ENCODE assay signal across 8 mouse cellular contexts in genomic region chr9:111289832-111290339, GRCm38 (mm10). TPM values are rescaled to one million over a fixed set of nuclear protein-coding genes. Genes with fewer than 3 reads are reported as not detected.
DNase-seq lines count a peak whose midpoint lies in the region; ATAC-seq and TF ChIP-seq lines count a peak whose summit lies in the region.

No protein-coding gene starts in this region.

- no peak overlapping the region for H3K4me3 ChIP-seq in cortical plate, adult 2 months (ENCODE audit: insufficient read depth, low read length)
- H3K4me3 ChIP-seq in megakaryocyte, embryonic 14.5 days (replicated peaks): peak overlapping the region; percentile 80

- no peak for TF ChIP-seq POLR2A in cortical plate, adult 2 months (IDR thresholded peaks at IDR 0.05; ENCODE audit: extremely low read depth, insufficient read depth, low read length)

- H3K9me3 ChIP-seq in megakaryocyte, embryonic 14.5 days: no peaks in the 10 kb centered on the region

- peak; percentile 76 for ATAC-seq in activated CD4-positive, CD25-positive, alpha-beta regulatory T cell, adult 4 months
- ATAC-seq in inflammation-experienced regulatory T-cells, adult 6 months: peak; percentile 68

- DNase-seq in gastrocnemius, postnatal 10 days: peak; percentile 88
- DNase-seq in left cerebral cortex, adult 9 months (ENCODE audit: low spot score in 2 of 2): peak; percentile 83 to 98
- DNase-seq in right cerebral cortex, adult 2 months (ENCODE audit: low spot score in 2 of 2): peak; percentile 96 to 98
- peak; percentile 62 for DNase-seq in urinary bladder, postnatal 10 days (ENCODE audit: low spot score)

- no peak overlapping the region for H3K27ac ChIP-seq in cortical plate, adult 2 months (ENCODE audit: insufficient read depth, low read length)

- no peaks in the 10 kb centered on the region for H3K4me1 ChIP-seq in cortical plate, adult 2 months (ENCODE audit: control insufficient read depth, insufficient read depth, low read length)
- peaks cover 31% of the 10 kb centered on the region for H3K4me1 ChIP-seq in megakaryocyte, embryonic 14.5 days

- H3K36me3 ChIP-seq in megakaryocyte, embryonic 14.5 days (replicated peaks; ENCODE audit: low read length): no peaks in the 10 kb centered on the region

- peak; percentile 97 for TF ChIP-seq CTCF in cortical plate, adult 2 months (IDR thresholded peaks at IDR 0.05; ENCODE audit: extremely low read depth, insufficient read depth, low read length)

- peaks cover 21% of the 10 kb centered on the region for H3K27me3 ChIP-seq in megakaryocyte, embryonic 14.5 days (replicated peaks)

RNA-seq across cellular contexts. Expression of gene Epm2aip1, which starts 18.2 kb away (rescaled TPM):
- 1 to 10 TPM; 6.6 to 9.3 TPM for polyA plus RNA-seq in activated CD4-positive, CD25-positive, alpha-beta regulatory T cell, adult 4 months (2017; shearing (Covaris generic))
- polyA plus RNA-seq in cortical plate, adult 2 months (2012; rRNA removed): 41.1 and 42.6 TPM in 2 replicates
- total RNA-seq in gastrocnemius, postnatal 10 days (2021): 10 to 100 TPM; 26.8 to 29.9 TPM
- polyA plus RNA-seq in inflammation-experienced regulatory T-cells, adult 6 months (2017; shearing (Covaris generic)): 1 to 10 TPM; 5.0 to 9.3 (median 8.6) TPM
- polyA plus RNA-seq in megakaryocyte, embryonic 14.5 days (2012; ENCODE audit: insufficient read depth, low replicate concordance): 0.41 TPM in 1 of 2 replicates, not detected in the other

RNA-seq across cellular contexts. Expression of gene Mlh1, which starts 18.3 kb away (rescaled TPM):
- polyA plus RNA-seq in activated CD4-positive, CD25-positive, alpha-beta regulatory T cell, adult 4 months (2017; shearing (Covaris generic)): 10 to 100 TPM; 11.7 to 12.6 TPM
- polyA plus RNA-seq in cortical plate, adult 2 months (2012; rRNA removed): 28.4 and 37.9 TPM in 2 replicates
- total RNA-seq in gastrocnemius, postnatal 10 days (2021): 10 to 100 TPM; 11.1 to 17.8 TPM
- 10 to 100 TPM in 2 of 3 experiments, 1 to 10 TPM in 1; 8.7 to 27.4 (median 14.4) TPM for polyA plus RNA-seq in inflammation-experienced regulatory T-cells, adult 6 months (2017; shearing (Covaris generic))
- polyA plus RNA-seq in megakaryocyte, embryonic 14.5 days (2012; ENCODE audit: insufficient read depth, low replicate concordance): 5.7 and 10.8 TPM in 2 replicates

RNA-seq across cellular contexts. Expression of gene Trank1, which starts 21.7 kb away (rescaled TPM):
- polyA plus RNA-seq in activated CD4-positive, CD25-positive, alpha-beta regulatory T cell, adult 4 months (2017; shearing (Covaris generic)): under 1 TPM in 1 of 2 experiments, not detected in 1; 0.45 TPM
- polyA plus RNA-seq in cortical plate, adult 2 months (2012; rRNA removed): 383 and 430 TPM in 2 replicates
- total RNA-seq in gastrocnemius, postnatal 10 days (2021): under 1 TPM; 0.49 to 0.52 TPM
- not detected for polyA plus RNA-seq in inflammation-experienced regulatory T-cells, adult 6 months (2017; shearing (Covaris generic))
- not detected in 2 replicates for polyA plus RNA-seq in megakaryocyte, embryonic 14.5 days (2012; ENCODE audit: insufficient read depth, low replicate concordance)

Comparison
In these comparisons a context has a peak if more than half of its experiments do, and no peak if none do; other contexts are left out.
1. RNA of gene Trank1, which starts 21.7 kb away (polyA plus RNA-seq): 383 to 430 TPM in cortical plate, adult 2 months; 0.45 TPM in activated CD4-positive, CD25-positive, alpha-beta regulatory T cell, adult 4 months, not detected in inflammation-experienced regulatory T-cells, adult 6 months and not detected in megakaryocyte, embryonic 14.5 days; every median in the first group is over 100 times any median in the second.
2. Peak in every context shown above with its lines, with median percentiles within 50 percentile points of each other: DNase-seq.